Mouse (Mus musculus) adrenal gland, adult 10 weeks (tissue): ENCODE results near the gene Tmem178b. TPM values are rescaled to one million over a fixed set of nuclear protein-coding genes. Genes with fewer than 3 reads are reported as not detected.

Source experiments
- polyA plus RNA-seq: library from polyadenylated mRNA; stranded (reverse); fragments of 350-450 nt; fragmentation: Illumina TruSeq; extraction: RNeasy Lipid Tissue Mini Kit (QIAGEN cat#74804); gene quantifications from one replicate; pipeline ENCODE4 v1.2.3, GENCODE M21; 2014; ENCODE audit warnings: low read depth, low replicate concordance

The Tmem178b gene
- polyA plus RNA-seq, result 35.0 TPM

DNA sequence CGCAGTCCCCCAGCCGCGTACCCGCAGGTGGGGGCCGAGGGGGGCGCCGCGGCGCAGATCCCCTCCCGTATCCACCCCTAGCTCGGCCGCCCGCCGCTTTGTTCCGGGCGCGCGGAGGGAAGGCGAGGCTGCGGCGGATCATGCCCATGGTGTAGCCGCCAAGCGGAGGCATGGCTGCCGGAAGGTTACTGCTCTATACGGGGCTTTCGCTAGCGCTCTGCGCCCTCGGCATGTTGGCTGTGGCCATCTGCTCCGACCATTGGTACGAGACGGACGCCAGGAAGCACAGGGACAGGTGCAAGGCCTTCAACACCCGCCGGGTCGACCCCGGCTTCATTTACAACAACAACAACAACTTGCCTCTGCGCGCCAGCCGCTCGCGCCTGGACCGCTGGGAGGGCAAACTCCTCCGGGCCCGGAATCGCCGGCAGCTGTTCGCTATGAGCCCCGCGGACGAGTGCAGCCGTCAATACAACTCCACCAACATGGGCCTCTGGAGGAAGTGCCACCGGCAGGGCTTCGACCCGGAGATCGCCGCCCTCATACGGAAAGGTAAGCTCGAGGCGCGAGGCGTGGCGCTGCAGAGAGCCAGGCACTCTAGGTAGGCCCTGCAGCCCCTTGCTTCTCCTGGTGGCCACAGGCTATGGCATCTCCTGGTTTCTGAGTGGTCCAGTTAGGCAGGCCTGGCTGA lies at the start of gene Tmem178b:
Tmem178b (plus strand) TSS at position 371 of the 691 bp plus-strand sequence.

Other genes with a start within 250 kb of the Tmem178b start
- gene Braf, start 147.8 kb upstream of the Tmem178b start, polyA plus RNA-seq, result 47.3 TPM
- gene Mrps33, start 62.3 kb upstream of the Tmem178b start, polyA plus RNA-seq, result 224 TPM